ENCODE assay signal across 8 mouse cellular contexts in genomic region chr11:102697338-102698017, GRCm38 (mm10). TPM values are rescaled to one million over a fixed set of nuclear protein-coding genes. Genes with fewer than 3 reads are reported as not detected.
DNase-seq lines count a peak whose midpoint lies in the region; ATAC-seq lines count a peak whose summit lies in the region.

Gene Ccdc43 (minus strand): TSS chr11:102697782.

- intact Hi-C loops in left cerebral cortex, postnatal 25 days (cut with DNase I): no loop called here

- H3K36me3 ChIP-seq in intestine, embryonic 16.5 days (ENCODE audit: control insufficient read depth, insufficient read depth, low read length): no peaks in the 10 kb centered on the region

- peak within 1 kb of the TSS; percentile 63 for H3K4me2 ChIP-seq in intestine, embryonic 16.5 days (ENCODE audit: low read depth, low read length)

- DNase-seq in adrenal gland, postnatal 10 days: peak; percentile 96
- peak; percentile 90 for DNase-seq in embryo, embryonic 9.5 days (ENCODE audit: extremely low spot score)
- DNase-seq in gastrocnemius, postnatal 4 days (ENCODE audit: low spot score in 2 of 2): peak; percentile 75 to 87
- DNase-seq in left cerebral cortex, postnatal 25 days (ENCODE audit: low spot score in 2 of 2): peak; percentile 85 to 90
- peak; percentile 89 for DNase-seq in mesoderm, embryonic 11.5 days (ENCODE audit: low read depth, low spot score)
- peak; percentile 90 for DNase-seq in right cerebral cortex, postnatal 25 days
- DNase-seq in urinary bladder, postnatal 36 days (ENCODE audit: low spot score in 2 of 2): peak; percentile 81 to 87

- ATAC-seq in intestine, embryonic 16.5 days: peak; percentile 99

- peak within 1 kb of the TSS; percentile 86 for H3K4me3 ChIP-seq in intestine, embryonic 16.5 days (ENCODE audit: low read length)

- peaks cover 4% of the 10 kb centered on the region; the same call in 1 of the 2 replicates for H3K4me1 ChIP-seq in intestine, embryonic 16.5 days (ENCODE audit: control insufficient read depth, insufficient read depth, low read length)

- H3K9ac ChIP-seq in intestine, embryonic 16.5 days (ENCODE audit: low read depth, low read length): peak within 1 kb of the TSS; percentile 92

- H3K9me3 ChIP-seq in intestine, embryonic 16.5 days (ENCODE audit: control insufficient read depth, low read length): no peaks in the 10 kb centered on the region

- H3K27ac ChIP-seq in intestine, embryonic 16.5 days (ENCODE audit: low read length): peak within 1 kb of the TSS; percentile 69

- under 1% methylated on average over 49 of the region's 49 CpGs for WGBS in intestine, embryonic 16.5 days

- no peaks in the 10 kb centered on the region for H3K27me3 ChIP-seq in intestine, embryonic 16.5 days (replicated peaks; ENCODE audit: control insufficient read depth, insufficient read depth, low read length)

RNA-seq across cellular contexts. Expression of gene Ccdc43, which starts in this region (rescaled TPM):
- total RNA-seq in adrenal gland, postnatal 10 days (2021): 10 to 100 TPM; 20.7 to 23.6 TPM
- total RNA-seq in gastrocnemius, postnatal 4 days (2021): 10 to 100 TPM; 75.7 to 84.0 TPM
- polyA plus RNA-seq in intestine, embryonic 16.5 days (2015; fragmentation: Nextera tagmentation; extraction: Ambion mirVana): 36.7 and 39.9 TPM in 2 replicates
- total RNA-seq in left cerebral cortex, postnatal 25 days (2021): 10 to 100 TPM; 28.2 to 30.3 TPM

Comparison
In these comparisons a context has a peak if more than half of its experiments do, and no peak if none do; other contexts are left out.
1. Peak in every context shown above with its lines: DNase-seq, ATAC-seq, H3K4me3 ChIP-seq and H3K27ac ChIP-seq.